Mouse (Mus musculus): Measurements from ENCODE around the gene Vapa. TPM values are rescaled to one million over a fixed set of nuclear protein-coding genes. Genes with fewer than 3 reads are reported as not detected.

Vapa gene
- polyA plus RNA-seq, 1 experiment from 2014 or later = 167 TPM

Other genes starting within 250 kb of the Vapa start
- gene Tmem232, start 72.8 kb downstream of the Vapa start, polyA plus RNA-seq (2015; fragmentation: Nextera tagmentation; extraction: Ambion mirVana) = 0.10 TPM in 1 of 2 replicates, not detected in the other
- not detected in 2 replicates for gene Txndc2, start 28.6 kb upstream of the Vapa start, polyA plus RNA-seq (2015; fragmentation: Nextera tagmentation; extraction: Ambion mirVana)
- 32.9 and 33.6 TPM in 2 replicates for gene Rab31, start 159.2 kb upstream of the Vapa start, polyA plus RNA-seq (2015; fragmentation: Nextera tagmentation; extraction: Ambion mirVana)
- gene Ppp4r1, start 169.0 kb upstream of the Vapa start, polyA plus RNA-seq (2015; fragmentation: Nextera tagmentation; extraction: Ambion mirVana) = 42.3 and 44.6 TPM in 2 replicates